Mouse (Mus musculus) midbrain, embryonic 16.5 days (tissue): ENCODE results near the gene AU021092. TPM values are rescaled to one million over a fixed set of nuclear protein-coding genes. Genes with fewer than 3 reads are reported as not detected.
A peak's percentile ranks its signal among the peaks of the same experiment; 100 is the strongest.

Source experiments
- ATAC-seq: fragments of 200-750 bp; cut with Nextera tagmentation; 2 replicates; pipeline ENCODE4 v1.8.0; 2017; ENCODE audit warnings: moderate TSS enrichment
- H3K27ac ChIP-seq: fragments of 300-500 bp; sonication (generic); 2 replicates; pipeline ENCODE4 v1.5.1; 2014; ENCODE audit warnings: mild to moderate bottlenecking, low read length, mixed read lengths
- H3K27me3 ChIP-seq: fragments of 300-500 bp; sonication (generic); 2 replicates; pipeline ENCODE4 v1.6.1; 2014; ENCODE audit warnings: low read depth, low read length, mixed read lengths; ENCODE audit not compliant: control insufficient read depth, insufficient read depth
- H3K36me3 ChIP-seq: fragments of 300-500 bp; sonication (generic); 2 replicates; pipeline ENCODE4 v1.6.1; 2014; ENCODE audit warnings: mild to moderate bottlenecking, low read length, moderate library complexity, mixed read lengths; ENCODE audit not compliant: control insufficient read depth, insufficient read depth
- H3K4me1 ChIP-seq: fragments of 300-500 bp; sonication (generic); 2 replicates; pipeline ENCODE4 v1.6.1; 2014; ENCODE audit warnings: mild to moderate bottlenecking, low read length, mixed read lengths; ENCODE audit not compliant: control insufficient read depth, insufficient read depth
- H3K4me2 ChIP-seq: fragments of 300-500 bp; sonication (generic); 2 replicates; pipeline ENCODE4 v1.6.1; 2014; ENCODE audit warnings: mild to moderate bottlenecking, low read length, mixed read lengths
- H3K4me3 ChIP-seq: fragments of 300-500 bp; sonication (generic); 2 replicates; pipeline ENCODE4 v1.5.1; 2014; ENCODE audit warnings: low read depth, mild to moderate bottlenecking, low read length, moderate library complexity, mixed read lengths
- H3K9ac ChIP-seq: fragments of 300-500 bp; sonication (generic); 2 replicates; pipeline ENCODE4 v1.6.1; 2014; ENCODE audit warnings: low read depth, low read length, mixed read lengths
- H3K9me3 ChIP-seq: fragments of 300-500 bp; sonication (generic); replicated peaks from 2 replicates; pipeline ENCODE4 v1.6.1; 2014; ENCODE audit warnings: mild to moderate bottlenecking, low read length, mixed read lengths; ENCODE audit not compliant: control insufficient read depth, poor library complexity, severe bottlenecking
- WGBS: fragments of 180-500 bp; shearing (Covaris S2); extraction: QIAGEN DNeasy Blood & Tissue Kit; methylation state at CpG from one replicate; pipeline ENCODE4 v1.1.7; 2014; 5-methylcytosine and 5-hydroxymethylcytosine counted together
- polyA plus RNA-seq: library from polyadenylated mRNA; unstranded; fragments of >200 nt; fragmentation: Nextera tagmentation; extraction: Ambion mirVana; gene quantifications from 2 replicates; pipeline ENCODE4 v1.2.1, GENCODE M21; 2015

Gene AU021092
- 15.7 and 16.3 TPM in 2 replicates for polyA plus RNA-seq

DNA sequence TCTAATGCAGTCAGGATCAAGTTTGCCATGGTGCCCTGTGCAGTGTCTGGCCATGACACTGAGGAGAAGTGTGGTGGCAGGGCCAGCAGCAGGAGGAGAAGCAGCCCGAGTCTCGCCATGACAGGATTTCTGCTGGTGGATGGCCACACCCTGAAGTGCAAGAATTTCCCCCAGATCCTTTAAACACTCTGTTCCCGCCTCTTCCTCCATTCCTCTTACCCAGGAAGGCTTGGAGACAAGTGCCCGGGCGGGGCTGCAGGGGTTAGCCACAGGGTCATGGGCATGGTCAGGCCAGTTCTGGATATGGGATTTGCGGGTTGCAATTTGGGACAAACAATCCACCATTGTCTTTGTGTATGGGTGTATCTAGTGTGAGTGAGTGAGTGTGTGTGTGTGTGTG, at the start of gene AU021092:
TSS of gene AU021092 (minus strand) at position 160 of the 400 bp plus-strand sequence.
- no peak within 1 kb of the TSS for H3K9ac ChIP-seq
- no peaks in the 10 kb centered on the region for H3K36me3 ChIP-seq
- no peaks in the 10 kb centered on the region for H3K9me3 ChIP-seq
- H3K4me3 ChIP-seq: no peak within 1 kb of the TSS
- H3K27me3 ChIP-seq: no peaks in the 10 kb centered on the region; the same call in 1 of the 2 replicates
- no peak for ATAC-seq
- no peaks in the 10 kb centered on the region for H3K4me1 ChIP-seq
- WGBS: 76% methylated on average over 6 of the region's 6 CpGs
- H3K27ac ChIP-seq: no peak within 1 kb of the TSS
- H3K4me2 ChIP-seq: no peak within 1 kb of the TSS

DNA sequence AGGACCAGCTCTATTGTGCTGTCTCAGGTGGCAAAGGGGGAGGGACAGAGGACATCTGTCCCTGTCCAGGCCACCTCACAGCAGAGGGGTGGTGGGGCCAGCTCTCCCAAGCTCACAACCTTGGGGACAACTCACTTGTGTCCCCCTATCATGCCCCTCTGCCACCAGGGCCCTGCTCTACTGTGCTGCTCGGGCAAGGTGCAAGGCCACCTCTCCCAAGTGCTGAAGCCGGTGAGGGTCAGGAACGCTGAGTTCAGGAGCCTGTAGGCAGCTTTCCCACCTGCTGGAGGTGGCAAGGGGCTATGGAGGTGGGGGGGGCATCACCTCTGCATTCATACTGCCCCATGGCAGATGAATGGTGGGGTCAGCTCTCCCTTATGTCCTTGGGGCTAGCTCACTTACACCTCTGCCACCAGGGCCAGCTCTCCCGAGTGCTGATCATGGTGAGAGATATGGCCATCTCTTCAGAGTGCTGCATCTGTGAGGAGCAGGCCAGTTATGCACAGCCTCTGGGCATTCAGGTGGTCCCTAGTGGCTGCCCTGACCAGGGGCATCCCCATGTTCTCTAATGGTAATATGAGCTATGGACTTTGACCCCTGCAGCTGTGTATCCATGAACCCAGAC, 49.4 kb upstream of the AU021092 start:
- ATAC-seq: no peak
- H3K36me3 ChIP-seq: no peaks in the 10 kb centered on the region

DNA sequence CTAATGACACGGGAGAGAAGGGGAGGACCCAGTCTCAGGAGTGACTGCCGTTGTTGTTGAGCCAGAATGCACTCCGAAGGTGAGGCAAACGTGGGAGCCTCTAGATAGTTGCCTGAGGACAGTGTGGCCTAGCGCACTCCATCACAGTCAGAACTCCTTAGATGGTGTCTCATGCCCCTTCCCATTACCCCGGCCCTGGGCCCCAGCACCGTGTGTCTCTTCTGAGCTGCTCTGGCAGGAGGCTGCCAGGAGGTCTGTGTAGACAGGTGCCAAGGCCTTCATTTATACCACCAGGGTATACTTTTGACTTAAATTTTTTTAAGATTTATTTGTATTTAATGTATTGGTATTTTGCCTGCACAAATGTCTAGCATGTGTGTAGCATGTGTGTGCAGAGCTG, 41.8 kb upstream of the AU021092 start:
- 88% methylated on average over 7 of the region's 7 CpGs for WGBS
- no peak for ATAC-seq
- H3K27ac ChIP-seq: no peak overlapping the region
- H3K36me3 ChIP-seq: no peaks in the 10 kb centered on the region
- H3K9me3 ChIP-seq: peaks cover 6% of the 10 kb centered on the region; the same call in 1 of the 2 replicates
- H3K4me1 ChIP-seq: no peaks in the 10 kb centered on the region
- no peak overlapping the region for H3K4me3 ChIP-seq
- H3K27me3 ChIP-seq: no peaks in the 10 kb centered on the region
- no peak overlapping the region for H3K4me2 ChIP-seq
- H3K9ac ChIP-seq: no peak overlapping the region

More for the DNA sequence above, 49.4 kb upstream of the AU021092 start:
- Histone ChIP-seq H3K9ac (no peak overlapping the region), H3K27me3 (no peaks in the 10 kb centered on the region), H3K27ac (no peak overlapping the region), H3K9me3 (no peaks in the 10 kb centered on the region), H3K4me1 (no peaks in the 10 kb centered on the region), H3K4me3 (no peak overlapping the region), H3K4me2 (no peak overlapping the region)
- WGBS: 91% methylated on average over 4 of the region's 4 CpGs

DNA sequence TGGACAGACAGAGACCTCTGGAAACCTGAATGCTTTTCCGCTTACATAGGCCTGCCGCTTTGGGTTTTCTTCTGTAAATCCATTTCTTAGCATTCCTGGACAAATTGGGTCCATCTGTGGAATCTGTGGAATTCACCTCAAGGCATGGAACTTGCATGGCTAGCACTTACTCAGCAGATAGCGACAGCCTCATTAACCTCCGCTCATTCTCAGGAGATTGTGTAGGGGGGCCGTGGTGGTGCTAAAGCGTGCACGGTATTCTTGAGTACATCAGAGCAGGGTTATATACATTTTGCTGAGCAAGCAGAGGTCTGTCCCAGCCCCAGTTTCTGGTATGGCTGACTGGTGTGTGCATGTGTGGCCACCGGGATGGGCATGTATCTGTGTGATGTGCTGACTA, 41.1 kb upstream of the AU021092 start:
- Histone ChIP-seq H3K4me1 (no peaks in the 10 kb centered on the region), H3K4me3 (no peak overlapping the region), H3K9me3 (peaks cover 6% of the 10 kb centered on the region; the same call in 1 of the 2 replicates), H3K4me2 (no peak overlapping the region), H3K27me3 (no peaks in the 10 kb centered on the region), H3K36me3 (no peaks in the 10 kb centered on the region), H3K27ac (no peak overlapping the region), H3K9ac (no peak overlapping the region)
- WGBS: 91% methylated on average over 8 of the region's 8 CpGs
- no peak for ATAC-seq

DNA sequence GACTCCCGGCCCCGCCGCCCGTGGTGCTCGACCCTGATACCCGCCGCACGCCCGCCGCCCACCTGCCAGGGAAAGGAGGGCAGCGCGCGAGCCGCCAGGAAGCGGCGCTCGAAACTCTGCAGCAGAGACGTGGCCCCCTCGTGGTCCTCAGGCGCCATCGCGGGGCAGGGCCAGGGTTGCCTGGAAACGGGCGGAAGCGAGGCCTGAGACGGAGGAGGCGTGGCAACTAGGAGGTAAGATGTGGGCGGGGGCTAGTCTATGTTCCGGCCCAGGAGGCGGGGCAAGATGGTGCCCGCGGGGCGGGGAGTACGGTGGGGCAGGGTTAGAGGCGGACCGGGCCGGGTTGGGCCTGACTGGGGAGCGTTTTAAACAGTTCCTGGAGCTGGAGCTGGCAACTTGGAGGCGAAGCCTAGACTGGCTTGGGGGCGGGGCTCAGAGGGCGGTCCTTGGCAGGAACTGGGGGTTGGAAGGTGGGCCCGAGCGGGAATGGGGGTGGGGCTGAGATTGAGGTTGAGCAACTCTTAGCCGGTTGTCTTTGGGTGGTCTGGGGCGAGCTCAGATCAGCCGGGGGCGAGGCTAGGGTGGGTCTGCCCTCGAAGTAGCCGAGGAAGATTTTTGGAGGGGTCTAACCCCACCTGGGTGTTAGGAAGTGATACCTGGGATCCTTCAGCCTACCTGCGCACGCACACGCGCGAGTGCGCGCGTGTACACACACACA, 33.8 kb upstream of the AU021092 start, which contains the start of gene Eef2kmt:
TSS of gene Eef2kmt (minus strand) at position 205 of the 718 bp plus-strand sequence.
- H3K36me3 ChIP-seq: no peaks in the 10 kb centered on the region
- H3K27me3 ChIP-seq: no peaks in the 10 kb centered on the region
- peak within 1 kb of the TSS; percentile 43 for H3K27ac ChIP-seq
- peaks cover 5% of the 10 kb centered on the region; the same call in 1 of the 2 replicates for H3K4me1 ChIP-seq
- peak; percentile 98 for ATAC-seq
- no peaks in the 10 kb centered on the region for H3K9me3 ChIP-seq
- H3K4me2 ChIP-seq: peak within 1 kb of the TSS; percentile 83
- peak within 1 kb of the TSS; percentile 60 for H3K4me3 ChIP-seq
- under 1% methylated on average over 49 of the region's 57 CpGs for WGBS
- peak within 1 kb of the TSS; percentile 64 for H3K9ac ChIP-seq

DNA sequence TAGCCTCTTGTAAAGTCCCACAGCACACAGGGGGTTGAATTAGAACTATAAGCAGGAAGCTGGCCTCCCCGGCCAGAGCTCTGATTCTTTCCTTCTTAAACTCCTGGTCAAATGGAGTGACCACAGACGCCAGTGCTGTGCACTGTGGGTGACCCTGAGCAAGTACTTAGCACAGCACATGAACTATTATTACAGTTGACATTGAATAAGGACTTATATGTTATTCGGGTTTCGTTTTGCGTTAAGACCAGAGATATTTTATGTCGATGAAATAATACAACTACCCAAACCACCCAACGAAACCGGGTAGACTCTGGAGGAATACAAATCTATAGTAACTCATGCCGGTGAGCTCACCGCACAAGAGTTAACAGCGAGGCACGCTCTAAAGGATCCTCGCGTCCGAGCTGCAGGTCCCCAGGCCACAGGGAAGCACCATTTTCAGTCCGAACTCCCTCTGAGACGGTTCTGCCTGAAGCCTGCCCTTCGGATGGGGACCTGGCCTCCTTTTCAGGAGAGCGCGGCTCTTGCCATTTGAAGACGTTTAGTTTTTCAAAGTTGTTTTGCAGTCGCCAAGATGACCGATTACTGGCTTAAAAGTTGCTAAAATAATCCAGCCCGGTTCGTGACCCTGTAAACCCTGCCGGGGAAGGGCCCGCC, 33.1 kb upstream of the AU021092 start:
- Histone ChIP-seq H3K27ac (peak overlapping the region; percentile 21; the same call in 1 of the 2 replicates), H3K4me2 (peak overlapping the region; percentile 83), H3K9ac (peak overlapping the region; percentile 63), H3K4me1 (peaks cover 5% of the 10 kb centered on the region; the same call in 1 of the 2 replicates), H3K9me3 (no peaks in the 10 kb centered on the region), H3K4me3 (peak overlapping the region; percentile 60), H3K27me3 (no peaks in the 10 kb centered on the region), H3K36me3 (no peaks in the 10 kb centered on the region)
- peak; percentile 7; the same call in 1 of the 2 replicates for ATAC-seq
- 2% methylated on average over 27 of the region's 27 CpGs for WGBS

DNA sequence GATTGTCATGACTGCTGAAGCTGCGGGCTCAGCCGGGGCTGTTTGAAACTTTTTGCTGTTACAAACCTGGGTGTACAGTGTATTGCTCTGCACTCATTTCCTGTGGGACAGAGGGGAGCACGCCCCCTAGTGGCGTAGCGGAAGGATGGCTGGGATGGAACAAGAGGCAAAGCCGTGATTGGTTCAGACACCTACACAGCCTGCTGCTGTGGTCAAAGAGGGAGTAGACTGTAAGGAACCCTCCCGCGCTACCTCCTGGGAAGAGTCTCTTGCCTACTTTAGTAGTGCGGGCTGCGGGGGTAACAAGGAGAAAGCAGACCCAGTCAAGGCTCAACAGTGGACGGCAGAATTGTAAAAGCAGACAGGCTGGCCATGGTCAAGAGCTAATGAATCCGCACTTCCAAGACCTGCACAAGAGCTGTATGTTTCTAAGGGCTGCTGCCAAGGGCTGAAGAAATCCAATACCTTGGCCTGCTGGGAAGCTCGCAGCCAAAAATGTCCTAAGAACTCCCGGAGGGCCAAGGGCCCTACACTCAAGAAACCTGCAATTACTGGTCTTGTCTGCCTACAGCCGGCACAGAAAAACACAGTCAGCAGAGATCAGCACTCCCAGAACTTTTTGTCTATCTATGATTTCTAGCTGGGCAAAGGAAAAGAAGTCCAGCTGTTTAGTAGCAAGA, 32.4 kb upstream of the AU021092 start:
- no peak for ATAC-seq

DNA sequence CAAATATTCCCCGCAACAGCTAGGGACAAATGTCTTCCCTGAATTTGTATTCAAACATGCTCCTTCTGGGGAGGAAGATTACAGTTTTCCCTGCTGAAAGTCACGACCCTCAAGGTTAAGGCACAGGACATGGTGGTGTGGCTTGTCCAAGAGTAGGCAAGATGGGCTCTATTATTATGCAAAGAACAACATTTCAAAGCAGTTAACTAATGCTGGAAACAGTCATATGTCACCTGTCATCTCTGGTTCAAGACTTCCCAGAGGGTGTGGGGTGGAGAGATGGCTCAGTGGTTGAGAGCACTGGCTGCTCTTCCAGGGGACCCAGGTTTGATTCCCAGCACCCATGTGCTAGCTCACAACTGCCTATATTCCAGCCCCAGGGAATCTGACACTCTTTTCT, 30.2 kb upstream of the AU021092 start:
- no peak overlapping the region for H3K4me2 ChIP-seq
- no peaks in the 10 kb centered on the region for H3K27me3 ChIP-seq
- no peak overlapping the region for H3K9ac ChIP-seq
- no peak overlapping the region for H3K27ac ChIP-seq
- no peak for ATAC-seq
- H3K9me3 ChIP-seq: no peaks in the 10 kb centered on the region
- no peak overlapping the region for H3K4me3 ChIP-seq
- 94% methylated on average over 2 of the region's 2 CpGs for WGBS
- peaks cover 5% of the 10 kb centered on the region; the same call in 1 of the 2 replicates for H3K4me1 ChIP-seq
- H3K36me3 ChIP-seq: peaks cover 6% of the 10 kb centered on the region; the same call in 1 of the 2 replicates

More for the DNA sequence above, 32.4 kb upstream of the AU021092 start:
- Histone ChIP-seq H3K4me1 (peaks cover 5% of the 10 kb centered on the region; the same call in 1 of the 2 replicates), H3K9me3 (no peaks in the 10 kb centered on the region), H3K4me2 (peak overlapping the region; percentile 83), H3K36me3 (no peaks in the 10 kb centered on the region), H3K27ac (no peak overlapping the region), H3K9ac (no peak overlapping the region), H3K27me3 (no peaks in the 10 kb centered on the region), H3K4me3 (peak overlapping the region; percentile 60; the same call in 1 of the 2 replicates)
- 5% methylated on average over 15 of the region's 15 CpGs for WGBS
